Mouse (Mus musculus) embryonic facial prominence, embryonic 12.5 days (tissue): Measurements from ENCODE around the gene Tfpi. TPM values are rescaled to one million over a fixed set of nuclear protein-coding genes. Genes with fewer than 3 reads are reported as not detected.
A peak's percentile ranks its signal among the peaks of the same experiment; 100 is the strongest.

Source experiments
- ATAC-seq: fragments of 200-750 bp; cut with Nextera tagmentation; 2 replicates; pipeline ENCODE4 v1.8.0; 2017; ENCODE audit not compliant: insufficient number of reproducible peaks, insufficient read depth, low FRiP score, low TSS enrichment
- H3K27ac ChIP-seq: fragments of 300-500 bp; sonication (generic); 2 replicates; pipeline ENCODE4 v1.5.1; 2016; ENCODE audit warnings: mild to moderate bottlenecking
- H3K27me3 ChIP-seq: fragments of 300-500 bp; sonication (generic); 2 replicates; pipeline ENCODE4 v1.6.1; 2016; ENCODE audit warnings: mild to moderate bottlenecking, moderate library complexity
- H3K36me3 ChIP-seq: fragments of 300-500 bp; sonication (generic); 2 replicates; pipeline ENCODE4 v1.6.1; 2016; ENCODE audit warnings: mild to moderate bottlenecking
- H3K4me1 ChIP-seq: fragments of 300-500 bp; sonication (generic); 2 replicates; pipeline ENCODE4 v1.6.1; 2016
- H3K4me2 ChIP-seq: fragments of 300-500 bp; sonication (generic); replicated peaks from 2 replicates; pipeline ENCODE4 v1.6.1; 2016; ENCODE audit warnings: mild to moderate bottlenecking, moderate library complexity
- H3K4me3 ChIP-seq: fragments of 300-500 bp; sonication (generic); 2 replicates; pipeline ENCODE4 v1.5.1; 2016; ENCODE audit warnings: mild to moderate bottlenecking
- H3K9ac ChIP-seq: fragments of 300-500 bp; sonication (generic); 2 replicates; pipeline ENCODE4 v1.6.1; 2016; ENCODE audit warnings: mild to moderate bottlenecking, moderate library complexity
- H3K9me3 ChIP-seq: fragments of 300-500 bp; sonication (generic); 2 replicates; pipeline ENCODE4 v1.6.1; 2016; ENCODE audit warnings: mild to moderate bottlenecking, moderate library complexity
- WGBS: fragments of 180-500 bp; shearing (Covaris S2); methylation state at CpG from one replicate; pipeline ENCODE4 v1.1.7; 2016; 5-methylcytosine and 5-hydroxymethylcytosine counted together
- polyA plus RNA-seq: library from polyadenylated mRNA; unstranded; fragments of >200 nt; fragmentation: Nextera tagmentation; extraction: Ambion mirVana; gene quantifications from 2 replicates; pipeline ENCODE4 v1.2.1, GENCODE M21; 2016

Tfpi gene
- polyA plus RNA-seq, 1 experiment from 2014 or later: 24.1 TPM

DNA sequence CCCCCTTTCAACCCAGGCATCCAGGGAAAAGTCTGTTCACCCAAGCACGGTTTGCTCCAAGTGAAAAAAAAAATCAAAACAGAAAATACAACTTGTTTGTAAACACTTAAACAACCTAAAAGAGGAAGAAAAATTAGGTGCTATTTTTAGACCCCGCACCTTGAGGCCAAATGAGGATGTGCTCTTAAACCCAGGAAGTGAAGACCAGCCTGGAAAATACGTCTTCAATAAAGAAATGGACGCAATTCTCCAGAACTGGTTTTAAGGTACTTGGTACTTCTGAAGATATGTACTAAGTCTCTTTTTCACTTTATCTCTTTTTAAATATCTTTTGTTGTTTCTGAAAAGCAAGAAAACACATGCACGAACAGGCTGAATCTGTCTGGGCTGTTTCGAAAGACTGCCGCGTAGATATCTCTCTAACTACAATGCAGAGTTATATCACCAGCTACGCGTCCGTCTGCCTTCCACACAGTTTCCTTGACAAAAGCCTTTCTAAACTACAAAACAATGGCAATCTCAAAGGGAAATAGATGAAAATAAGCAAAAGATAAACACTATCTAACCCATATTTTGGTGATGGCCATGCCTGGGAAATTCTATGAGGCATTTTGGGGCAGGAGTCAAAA, 89.1 kb downstream of the Tfpi start:
- no peak overlapping the region for H3K27ac ChIP-seq
- H3K4me2 ChIP-seq: peak overlapping the region; percentile 29
- H3K27me3 ChIP-seq: no peaks in the 10 kb centered on the region
- no peaks in the 10 kb centered on the region; the same call in 1 of the 2 replicates for H3K4me1 ChIP-seq
- no peaks in the 10 kb centered on the region for H3K36me3 ChIP-seq
- ATAC-seq: no peak
- no peak overlapping the region for H3K9ac ChIP-seq
- H3K9me3 ChIP-seq: no peaks in the 10 kb centered on the region
- WGBS: 69% methylated on average over 11 of the region's 11 CpGs
- H3K4me3 ChIP-seq: 0 out of 2 replicates have a peak overlapping the region, but pooled peaks have one; percentile 6

DNA sequence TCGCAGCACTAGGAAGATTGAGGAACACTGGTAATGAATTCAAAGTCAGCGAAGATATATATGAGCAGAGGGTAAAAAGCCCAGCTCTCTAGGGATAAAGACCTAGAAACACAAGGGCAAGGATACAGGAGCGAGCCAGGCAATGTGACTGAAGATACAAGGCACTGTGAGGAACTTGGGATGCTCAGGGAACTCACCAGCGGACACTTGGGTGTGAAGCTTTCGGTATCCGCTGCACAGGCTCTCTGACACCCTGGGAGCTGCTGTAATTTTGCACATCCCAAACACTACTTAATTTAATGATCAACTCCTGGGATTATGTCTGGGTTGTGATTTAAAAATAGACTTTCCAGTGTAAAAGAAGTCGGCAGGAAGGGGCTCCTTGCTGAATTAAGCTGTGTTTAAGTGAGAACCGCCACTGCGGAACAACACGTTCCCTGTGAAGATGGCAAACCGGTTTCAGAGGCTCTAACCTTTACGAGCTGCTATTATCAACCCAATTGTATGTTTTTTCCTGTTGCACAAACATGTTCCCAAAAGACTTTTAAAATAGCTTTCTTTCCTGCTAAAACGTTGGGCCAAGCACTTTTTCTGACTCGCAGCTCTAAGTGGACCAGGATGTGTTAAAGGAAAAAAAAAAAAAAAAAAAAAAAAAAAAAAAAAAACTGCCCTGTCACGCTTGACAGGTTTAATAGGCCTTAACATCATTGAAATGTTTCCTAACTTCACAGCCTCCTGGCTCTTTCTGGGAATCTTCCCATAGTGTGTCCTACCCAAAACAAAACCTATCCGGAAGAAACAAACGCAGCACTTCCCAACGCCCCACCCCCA, 89.8 kb downstream of the Tfpi start:
- Histone ChIP-seq H3K4me3 (0 out of 2 replicates have a peak overlapping the region, but pooled peaks have one; percentile 6), H3K9me3 (no peaks in the 10 kb centered on the region), H3K27me3 (no peaks in the 10 kb centered on the region), H3K4me2 (peak overlapping the region; percentile 29), H3K36me3 (no peaks in the 10 kb centered on the region), H3K27ac (no peak overlapping the region), H3K4me1 (no peaks in the 10 kb centered on the region; the same call in 1 of the 2 replicates), H3K9ac (no peak overlapping the region)
- 35% methylated on average over 18 of the region's 18 CpGs for WGBS
- ATAC-seq: no peak

GRCm38 (mm10) chr2:84384911-84385693, 91.5 kb downstream of the Tfpi start:
- ATAC-seq: no peak
- peaks cover 2% of the 10 kb centered on the region; the same call in 1 of the 2 replicates for H3K4me1 ChIP-seq

DNA sequence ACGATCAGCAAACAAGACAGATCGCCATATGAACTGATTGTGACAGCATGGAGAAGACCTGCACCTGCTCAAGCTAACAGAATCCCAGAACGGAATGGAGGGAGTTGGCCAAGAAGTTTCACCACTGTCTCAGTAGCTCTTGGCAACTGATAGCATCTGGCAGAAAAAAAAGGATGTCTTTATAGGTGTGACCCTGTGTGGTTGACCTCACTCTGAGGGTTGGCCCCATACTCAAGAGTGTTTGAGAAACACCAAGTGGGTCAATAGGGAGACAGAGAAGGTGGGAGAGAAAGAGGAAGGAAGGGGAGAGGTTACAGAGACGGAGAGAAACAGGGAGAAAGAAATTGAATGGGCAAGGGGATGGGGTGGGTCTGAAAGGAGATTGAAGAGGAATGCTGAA, 92.7 kb downstream of the Tfpi start:
- Histone ChIP-seq H3K4me3 (no peak overlapping the region), H3K4me1 (peaks cover 2% of the 10 kb centered on the region; the same call in 1 of the 2 replicates), H3K4me2 (no peak overlapping the region), H3K27me3 (no peaks in the 10 kb centered on the region), H3K9ac (no peak overlapping the region), H3K36me3 (no peaks in the 10 kb centered on the region), H3K9me3 (no peaks in the 10 kb centered on the region), H3K27ac (no peak overlapping the region)
- ATAC-seq: no peak
- 81% methylated on average over 4 of the region's 4 CpGs for WGBS

More at GRCm38 (mm10) chr2:84384911-84385693, 91.5 kb downstream of the Tfpi start:
- Histone ChIP-seq H3K9me3 (no peaks in the 10 kb centered on the region), H3K36me3 (no peaks in the 10 kb centered on the region), H3K4me3 (no peak overlapping the region), H3K9ac (no peak overlapping the region), H3K4me2 (no peak overlapping the region), H3K27ac (no peak overlapping the region), H3K27me3 (no peaks in the 10 kb centered on the region)
- 68% methylated on average over 6 of the region's 6 CpGs for WGBS

Other genes with a start within 250 kb of the Tfpi start
- 20.2 and 23.6 TPM in 2 replicates for gene Calcrl, start 51.4 kb downstream of the Tfpi start, polyA plus RNA-seq
- gene Ctnnd1, start 174.0 kb upstream of the Tfpi start, polyA plus RNA-seq: 45.5 and 49.0 TPM in 2 replicates
- 0.36 and 0.47 TPM in 2 replicates for gene Btbd18, start 182.3 kb upstream of the Tfpi start, polyA plus RNA-seq
- 348 and 377 TPM in 2 replicates for gene Selenoh, start 194.0 kb upstream of the Tfpi start, polyA plus RNA-seq
- gene Gm28635, start 201.3 kb upstream of the Tfpi start, polyA plus RNA-seq: not detected in 2 replicates
- 38.0 and 40.7 TPM in 2 replicates for gene Med19, start 201.6 kb upstream of the Tfpi start, polyA plus RNA-seq
- gene Tmx2, start 202.4 kb upstream of the Tfpi start, polyA plus RNA-seq: 118 and 122 TPM in 2 replicates
- gene Zdhhc5, start 238.4 kb upstream of the Tfpi start, polyA plus RNA-seq: 31.2 and 33.9 TPM in 2 replicates